Mouse (Mus musculus): ENCODE results near the gene Mrps24.
A peak's percentile ranks its signal among the peaks of the same experiment; 100 is the strongest.

Gene Mrps24

GRCm38 (mm10) chr11:5715630-5716105, at the start of gene Mrps24:
Gene Mrps24 (minus strand): TSS chr11:5715680.
- DNase-seq (ENCODE audit: inconsistent age in 2 of 2, low spot score in 1 of 2): peak in 1 of 2 experiments; percentile 24

GRCm38 (mm10) chr11:5762633-5762982, 47.1 kb upstream of the Mrps24 start:
- DNase-seq (ENCODE audit: inconsistent age in 2 of 2, low spot score in 1 of 2): no peak

- peak; percentile 95 to 98 for DNase-seq (ENCODE audit: inconsistent age in 2 of 2, low spot score in 1 of 2)
These were observed 46.5 kb upstream of the Mrps24 start, which contains the start of gene Urgcp for GRCm38 (mm10) chr11:5761820-5762632. Gene Urgcp (minus strand): TSS chr11:5762376.

- no peak for DNase-seq (ENCODE audit: inconsistent age in 2 of 2, low spot score in 1 of 2)
These were observed 38.3 kb upstream of the Mrps24 start for GRCm38 (mm10) chr11:5753755-5754154.

- DNase-seq (ENCODE audit: inconsistent age in 2 of 2, low spot score in 1 of 2): no peak
These were observed 29.5 kb upstream of the Mrps24 start for GRCm38 (mm10) chr11:5744951-5745350.

GRCm38 (mm10) chr11:5742106-5742505, 26.6 kb upstream of the Mrps24 start:
- DNase-seq (ENCODE audit: inconsistent age in 2 of 2, low spot score in 1 of 2): peak in 1 of 2 experiments; percentile 52

- DNase-seq (ENCODE audit: inconsistent age in 2 of 2, low spot score in 1 of 2): peak; percentile 88 to 94
These were observed 25.6 kb upstream of the Mrps24 start for GRCm38 (mm10) chr11:5740965-5741627.

GRCm38 (mm10) chr11:5740599-5740964, 25.1 kb upstream of the Mrps24 start:
- no peak for DNase-seq (ENCODE audit: inconsistent age in 2 of 2, low spot score in 1 of 2)

- DNase-seq (ENCODE audit: inconsistent age in 2 of 2, low spot score in 1 of 2): peak in 1 of 2 experiments; percentile 79
These were observed 24.4 kb upstream of the Mrps24 start for GRCm38 (mm10) chr11:5739846-5740245.

GRCm38 (mm10) chr11:5738888-5739632, 23.6 kb upstream of the Mrps24 start:
- no peak for DNase-seq (ENCODE audit: inconsistent age in 2 of 2, low spot score in 1 of 2)

- DNase-seq (ENCODE audit: inconsistent age in 2 of 2, low spot score in 1 of 2): peak; percentile 62 to 81
These were observed 21.7 kb upstream of the Mrps24 start for GRCm38 (mm10) chr11:5737137-5737536.

- DNase-seq (ENCODE audit: inconsistent age in 2 of 2, low spot score in 1 of 2): peak in 1 of 2 experiments; percentile 62
These were observed 18.8 kb upstream of the Mrps24 start for GRCm38 (mm10) chr11:5734323-5734722.

- no peak for DNase-seq (ENCODE audit: inconsistent age in 2 of 2, low spot score in 1 of 2)
These were observed 16.9 kb upstream of the Mrps24 start for GRCm38 (mm10) chr11:5732401-5732800.

GRCm38 (mm10) chr11:5729582-5729981, 14.1 kb upstream of the Mrps24 start:
- DNase-seq (ENCODE audit: inconsistent age in 2 of 2, low spot score in 1 of 2): peak in 1 of 2 experiments; percentile 25

GRCm38 (mm10) chr11:5718611-5719354, 3.3 kb upstream of the Mrps24 start:
- DNase-seq (ENCODE audit: inconsistent age in 2 of 2, low spot score in 1 of 2): no peak

- DNase-seq (ENCODE audit: inconsistent age in 2 of 2, low spot score in 1 of 2): peak in 1 of 2 experiments; percentile 44
These were observed 1.6 kb upstream of the Mrps24 start for GRCm38 (mm10) chr11:5716938-5717705.

- DNase-seq (ENCODE audit: inconsistent age in 2 of 2, low spot score in 1 of 2): peak in 1 of 2 experiments; percentile 25
These were observed 766 bp upstream of the Mrps24 start for GRCm38 (mm10) chr11:5716246-5716645.

- peak in 1 of 2 experiments; percentile 21 for DNase-seq (ENCODE audit: inconsistent age in 2 of 2, low spot score in 1 of 2)
These were observed 301 bp downstream of the Mrps24 start for GRCm38 (mm10) chr11:5715179-5715578.

- peak; percentile 90 to 94 for DNase-seq (ENCODE audit: inconsistent age in 2 of 2, low spot score in 1 of 2)
These were observed 7.7 kb downstream of the Mrps24 start for GRCm38 (mm10) chr11:5707530-5708353.
